Mouse (Mus musculus) telencephalon, adult 2 months (tissue): ENCODE results near the gene Cnot6.

Experiments
- DNase-seq: peaks from one replicate; pipeline ENCODE4 v3.0.0-alpha.2; 2011; ENCODE audit warnings: low read depth, low spot score

The Cnot6 gene

DNA sequence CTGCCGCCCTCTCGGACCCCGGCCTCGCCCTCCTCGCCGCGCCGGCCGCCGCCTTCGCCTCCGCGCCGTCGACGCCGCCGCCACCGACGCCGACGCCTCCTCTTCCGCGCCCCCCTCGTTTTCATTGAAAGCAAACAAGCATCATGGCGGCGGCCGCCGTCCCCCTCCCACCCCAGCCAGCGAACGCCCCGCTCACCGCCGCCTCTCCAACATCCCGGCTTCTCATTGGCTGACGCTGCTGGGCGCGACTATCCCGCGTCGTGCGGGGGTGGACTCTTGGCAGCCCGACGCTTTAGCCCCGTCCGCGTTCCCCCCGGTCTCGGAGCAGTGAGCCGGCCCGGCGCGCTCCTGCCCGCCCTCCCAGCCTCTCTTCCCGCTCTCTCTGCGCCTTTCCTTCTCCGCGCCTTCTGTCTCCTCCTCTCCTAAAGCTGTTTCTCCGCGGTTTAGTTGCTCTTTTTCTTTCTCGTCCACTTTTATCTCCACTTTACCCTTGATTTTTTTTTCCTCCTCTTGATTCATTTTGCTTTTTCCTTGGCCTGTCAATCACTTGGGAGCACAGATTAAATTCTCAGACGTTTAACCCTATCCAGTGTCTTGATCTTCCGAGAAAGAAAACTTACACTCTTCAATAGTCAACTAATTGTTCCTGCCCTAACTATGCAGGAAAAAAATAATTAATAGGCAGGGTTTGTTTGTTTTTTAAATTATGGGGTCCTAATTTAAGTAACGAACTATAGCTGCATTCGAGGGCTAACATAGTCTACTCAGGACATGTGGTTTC is at the start of gene Cnot6:
Gene Cnot6 (minus strand): TSS at position 169 of the 781 bp plus-strand sequence.
- DNase-seq = peak; percentile 96

- DNase-seq = no peak
Measured at GRCm38 (mm10) chr11:49761130-49761529, 48.6 kb upstream of the Cnot6 start.

DNA sequence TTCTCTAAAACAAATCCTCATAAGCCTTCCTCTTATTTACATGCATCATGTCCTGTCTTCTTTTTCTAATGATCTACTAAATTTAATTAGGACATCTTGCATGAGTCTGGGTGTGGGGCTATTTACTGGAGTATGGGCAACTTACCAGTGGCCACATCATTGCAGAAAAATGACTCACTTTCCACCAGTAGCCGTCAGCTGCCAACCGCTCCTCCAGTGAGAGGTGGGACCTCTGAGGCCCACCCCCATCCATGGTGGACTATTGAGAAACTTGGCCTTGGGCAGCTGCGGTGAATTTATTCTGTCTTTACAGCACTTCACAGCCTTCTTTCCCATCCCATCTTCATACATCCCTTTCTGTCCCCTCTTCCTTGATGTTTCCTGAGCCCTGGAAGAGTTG is 45.6 kb upstream of the Cnot6 start:
- no peak for DNase-seq

DNA sequence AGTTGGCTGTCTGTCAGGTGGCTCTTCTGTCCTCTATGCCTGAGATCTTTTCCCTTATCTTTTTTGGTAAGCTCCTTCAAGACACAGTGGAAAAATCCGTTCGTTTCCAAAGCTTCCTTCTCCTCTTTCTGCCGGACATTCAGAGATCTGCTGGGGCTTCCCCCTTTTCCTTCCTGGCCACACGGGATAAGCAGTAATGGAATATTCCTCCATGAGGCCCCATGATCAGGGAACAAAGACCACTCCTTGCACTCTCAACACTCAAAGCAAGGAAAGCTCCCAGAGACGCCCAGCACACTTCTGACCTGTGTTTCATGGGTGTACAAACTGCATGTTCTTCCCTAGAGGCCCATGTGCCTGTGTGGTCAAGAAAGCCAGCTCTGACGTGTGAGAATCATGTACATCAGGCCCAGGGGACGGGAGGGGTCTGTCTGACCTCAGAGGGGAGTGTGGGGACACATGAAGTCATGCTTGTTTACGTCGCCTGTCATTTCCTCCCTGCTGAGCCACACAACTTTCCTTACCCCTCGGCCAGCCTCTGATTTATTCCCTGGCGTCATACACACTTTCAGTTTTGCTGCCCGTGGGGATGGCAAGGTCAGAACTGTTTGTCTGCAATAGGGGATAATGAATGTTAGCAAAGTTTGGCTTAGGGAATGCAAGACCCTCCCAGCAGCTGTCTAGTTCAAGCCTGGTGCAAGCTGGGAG is 42.6 kb upstream of the Cnot6 start:
- no peak for DNase-seq

- DNase-seq = no peak
Measured at GRCm38 (mm10) chr11:49746756-49747155, 34.2 kb upstream of the Cnot6 start.

- no peak for DNase-seq
Measured at GRCm38 (mm10) chr11:49745839-49746238, 33.3 kb upstream of the Cnot6 start.

- DNase-seq = no peak
Measured at GRCm38 (mm10) chr11:49744981-49745380, 32.5 kb upstream of the Cnot6 start.

- DNase-seq = no peak
Measured at GRCm38 (mm10) chr11:49743634-49744033, 31.1 kb upstream of the Cnot6 start.

DNA sequence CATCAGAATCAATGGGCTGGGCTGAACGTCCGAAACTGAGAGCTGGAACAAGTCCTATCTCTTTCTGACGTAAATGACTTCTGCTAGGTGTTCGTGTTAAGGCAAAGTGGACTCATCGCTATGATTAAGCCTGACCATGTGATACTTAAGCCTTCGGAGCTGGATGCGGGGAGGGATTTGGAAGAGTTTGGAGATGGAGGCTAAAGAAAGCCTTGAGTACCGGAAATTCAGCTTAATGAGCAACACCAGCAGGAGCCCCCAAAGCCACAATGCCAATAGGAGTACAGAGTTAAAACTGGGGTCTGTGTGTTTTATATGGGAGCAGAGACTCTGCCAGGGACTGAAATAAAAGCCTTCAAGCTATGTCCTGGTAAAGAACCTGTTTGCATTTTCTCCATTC is 29.7 kb upstream of the Cnot6 start:
- no peak for DNase-seq

- DNase-seq = no peak
Measured at GRCm38 (mm10) chr11:49739776-49740175, 27.3 kb upstream of the Cnot6 start.

GRCm38 (mm10) chr11:49738659-49739406 is 26.3 kb upstream of the Cnot6 start:
- DNase-seq = no peak

DNA sequence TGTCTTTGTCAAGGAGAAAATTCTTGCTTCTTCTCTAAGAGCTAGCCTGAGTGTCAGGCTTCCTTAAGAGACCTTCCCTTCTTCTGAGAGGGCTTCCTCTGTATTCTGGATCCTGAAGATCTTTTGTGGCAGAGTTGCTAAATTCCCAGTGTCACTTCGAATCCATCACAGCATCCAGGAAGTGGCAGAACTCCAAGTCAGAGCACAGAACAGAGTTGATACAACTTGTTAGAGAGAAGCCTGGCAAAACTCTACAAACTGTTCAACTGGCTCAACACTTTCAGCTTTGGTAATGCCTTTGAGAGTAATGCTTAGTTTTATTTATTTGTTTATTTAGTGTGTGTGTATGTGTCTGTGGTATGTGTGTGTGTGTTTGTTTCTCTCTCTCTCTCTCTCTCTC is 25.1 kb upstream of the Cnot6 start:
- no peak for DNase-seq

- no peak for DNase-seq
Measured at GRCm38 (mm10) chr11:49734771-49735170, 22.2 kb upstream of the Cnot6 start.

DNA sequence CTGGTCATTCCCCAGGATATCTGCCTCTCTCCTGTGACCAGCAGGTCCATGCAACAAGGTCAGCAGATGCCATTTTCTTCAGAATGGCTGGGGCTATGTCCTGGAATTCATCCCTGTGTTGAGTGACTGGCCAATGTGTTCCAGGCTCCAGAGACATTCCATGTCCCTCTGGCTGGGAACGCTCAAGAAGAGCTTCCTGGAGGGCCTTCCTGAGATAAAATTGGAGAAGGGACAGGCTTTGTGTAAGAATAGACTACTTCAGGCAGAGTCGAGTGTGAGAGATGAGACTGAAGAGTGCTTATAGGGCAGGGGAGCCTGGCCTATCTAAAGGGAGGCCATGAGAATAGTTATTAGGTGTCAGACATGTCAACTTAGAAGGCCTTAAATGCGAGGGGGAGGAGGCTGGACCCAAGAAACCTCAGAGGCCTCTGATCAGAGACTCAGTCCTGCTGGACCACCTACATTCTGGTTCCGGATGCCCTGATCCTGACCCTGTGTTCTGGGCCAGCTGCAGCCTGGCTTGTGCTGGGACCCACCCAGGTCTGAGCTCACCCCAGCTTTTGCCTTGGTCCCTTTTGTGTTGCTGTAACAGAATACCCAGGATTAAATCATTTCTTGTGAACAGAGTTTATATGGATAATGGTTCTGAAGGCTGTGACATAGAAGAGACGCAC is 17.9 kb upstream of the Cnot6 start:
- no peak for DNase-seq

GRCm38 (mm10) chr11:49727877-49728276 is 15.4 kb upstream of the Cnot6 start:
- DNase-seq = no peak

DNA sequence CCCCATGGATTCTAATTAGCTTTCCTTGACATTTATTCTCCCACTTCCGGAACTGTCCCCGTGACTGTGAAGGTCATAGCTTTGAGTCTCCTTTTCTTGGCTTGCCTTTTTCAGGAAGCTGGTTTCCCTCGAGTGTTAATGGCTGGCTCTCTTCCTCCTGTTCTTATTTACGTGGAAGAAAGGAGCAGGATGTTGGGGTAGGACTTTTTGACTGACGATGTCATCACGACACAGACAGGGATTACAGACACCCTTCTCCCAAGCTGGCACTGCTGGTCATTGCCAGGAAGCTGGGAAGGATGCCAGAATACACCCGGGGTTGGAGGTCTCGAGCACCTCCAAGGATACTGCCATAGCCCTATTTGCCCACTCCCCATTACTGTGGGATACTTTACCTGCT is 14.3 kb upstream of the Cnot6 start:
- no peak for DNase-seq

- DNase-seq = no peak
Measured at GRCm38 (mm10) chr11:49724676-49725075, 12.2 kb upstream of the Cnot6 start.

DNA sequence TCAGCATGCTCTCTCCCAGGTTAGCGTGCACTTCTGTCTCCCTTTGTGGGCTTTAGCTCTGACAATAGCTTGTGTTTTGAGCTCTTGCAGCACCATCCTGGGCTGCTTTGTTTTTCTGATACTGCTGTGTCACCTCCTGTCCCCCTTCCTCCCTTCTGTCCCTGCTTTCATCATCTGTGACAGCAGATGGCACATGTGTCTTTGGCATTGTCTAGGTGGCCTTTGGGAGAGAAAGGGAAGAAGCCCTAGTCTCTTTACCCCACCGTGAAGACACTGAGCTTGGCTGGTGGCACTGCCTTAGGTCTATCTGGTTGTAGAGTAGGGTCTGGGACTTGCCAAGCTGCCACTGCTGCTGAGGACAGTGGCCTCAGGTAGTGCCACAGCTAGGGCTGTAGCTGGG is 10.8 kb upstream of the Cnot6 start:
- no peak for DNase-seq

GRCm38 (mm10) chr11:49722692-49723091 is 10.2 kb upstream of the Cnot6 start:
- DNase-seq = no peak

GRCm38 (mm10) chr11:49721358-49721757 is 8.8 kb upstream of the Cnot6 start:
- DNase-seq = no peak

DNA sequence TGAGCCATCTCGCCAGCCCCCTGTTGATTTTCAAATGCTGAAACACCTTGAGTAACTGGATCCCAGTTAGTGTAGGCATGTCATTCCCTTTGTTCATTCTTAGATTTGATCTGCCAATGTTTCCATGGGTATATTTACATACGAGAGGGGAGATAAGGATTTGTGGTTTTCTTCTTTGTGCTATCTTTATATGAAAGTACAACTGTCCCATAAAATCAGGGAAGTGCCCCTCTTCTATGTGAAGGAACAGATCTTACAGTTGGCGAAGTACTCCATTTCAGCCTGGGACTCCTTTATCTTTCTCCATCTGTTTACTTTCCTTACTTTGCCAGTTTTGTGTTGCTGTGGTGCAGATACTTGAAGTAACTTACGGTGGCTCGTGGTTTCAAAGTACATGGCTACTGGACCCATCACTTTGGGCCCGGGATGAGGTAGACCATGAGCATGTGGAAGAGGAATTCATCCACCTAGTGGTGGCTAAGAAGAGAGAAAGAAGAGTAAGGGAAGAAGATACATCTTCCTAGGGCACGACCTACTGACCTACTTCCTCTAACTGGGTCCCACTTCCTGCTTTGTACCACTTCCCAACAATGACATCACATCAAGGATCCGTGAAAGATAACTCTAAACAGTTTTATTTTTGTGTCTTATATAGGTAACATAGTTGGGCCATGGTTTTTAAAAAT is 7.1 kb upstream of the Cnot6 start:
- no peak for DNase-seq
